ENCODE assay signal across 8 mouse cellular contexts in the genomic region with DNA sequence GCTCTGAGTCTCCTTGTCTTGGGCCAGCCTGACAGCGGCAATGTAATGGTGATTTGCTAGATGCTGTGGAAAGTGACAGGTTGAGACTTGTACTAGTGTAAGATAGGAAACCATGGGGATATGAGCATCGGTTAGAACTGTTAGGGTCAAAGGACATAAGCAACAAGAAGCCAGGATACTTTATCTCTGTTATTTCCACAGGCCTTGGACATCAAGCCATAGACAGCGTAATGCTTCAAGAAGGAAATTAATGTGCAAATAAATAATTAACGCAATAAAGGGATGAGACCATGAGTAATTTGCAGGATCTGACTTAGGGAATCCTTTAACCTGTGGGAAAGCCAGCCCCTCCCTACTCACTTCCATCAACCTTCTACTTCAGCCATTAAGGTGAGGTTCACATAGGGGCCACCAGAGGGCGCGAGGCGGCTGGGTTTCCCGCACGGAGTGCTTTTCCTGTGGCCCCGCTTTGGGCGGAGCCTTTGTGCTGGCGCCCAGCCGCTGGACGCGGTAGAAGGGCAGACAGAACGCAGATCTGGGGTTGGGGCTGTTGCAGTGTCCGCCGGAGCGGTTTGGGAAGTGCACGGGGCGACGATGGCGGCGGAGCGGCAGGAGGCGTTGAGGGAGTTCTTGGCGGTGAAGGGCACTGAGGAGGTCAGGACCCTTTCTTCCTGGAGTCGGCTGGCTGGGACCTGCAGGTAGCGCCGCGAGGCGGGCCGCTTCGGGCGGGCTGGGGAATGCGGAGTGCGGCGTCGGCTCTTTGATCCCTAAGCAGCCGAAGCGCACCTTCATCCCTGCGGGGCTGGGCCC.
DNase-seq lines count a peak whose midpoint lies in the region; ATAC-seq and TF ChIP-seq lines count a peak whose summit lies in the region.

No protein-coding gene starts in this region.

- no peak overlapping the region for H3K27ac ChIP-seq in bone marrow macrophage, adult 2 months (ENCODE audit: insufficient read depth, low read depth, low read length)
- H3K27ac ChIP-seq in embryonic fibroblast, embryonic 13.5 days (ENCODE audit: insufficient read depth, low read length) = no peak overlapping the region
- H3K27ac ChIP-seq in heart, embryonic 10.5 days = peak overlapping the region; percentile 87
- no peak overlapping the region for H3K27ac ChIP-seq in kidney, embryonic 14.5 days (ENCODE audit: low read depth, low read length)
- H3K27ac ChIP-seq in liver, embryonic 13.5 days = no peak overlapping the region
- H3K27ac ChIP-seq in neural tube, embryonic 11.5 days (ENCODE audit: low read depth, low read length) = no peak overlapping the region
- H3K27ac ChIP-seq in stomach, embryonic 16.5 days (ENCODE audit: low read length) = no peak overlapping the region

- peaks cover 14% of the 10 kb centered on the region; the same call in 1 of the 2 replicates for H3K36me3 ChIP-seq in heart, embryonic 10.5 days
- H3K36me3 ChIP-seq in kidney, embryonic 14.5 days (ENCODE audit: control insufficient read depth, insufficient read depth, low read length) = no peaks in the 10 kb centered on the region
- no peaks in the 10 kb centered on the region for H3K36me3 ChIP-seq in liver, embryonic 13.5 days
- H3K36me3 ChIP-seq in neural tube, embryonic 11.5 days (ENCODE audit: control insufficient read depth, insufficient read depth, low read length) = no peaks in the 10 kb centered on the region
- H3K36me3 ChIP-seq in stomach, embryonic 16.5 days (ENCODE audit: control insufficient read depth, insufficient read depth, low read length) = 0 out of 2 replicates have a peak, but pooled peaks cover 4% of the 10 kb centered on the region

- TF ChIP-seq POLR2A in bone marrow macrophage, adult 2 months (IDR thresholded peaks at IDR 0.05; ENCODE audit: borderline replicate concordance, low read depth, low read length) = no peak
- peak; percentile 86 for TF ChIP-seq POLR2A in embryonic fibroblast, embryonic 13.5 days (IDR thresholded peaks at IDR 0.05; ENCODE audit: low read depth, low read length)

- H3K4me1 ChIP-seq in bone marrow macrophage, adult 2 months (ENCODE audit: control insufficient read depth, insufficient read depth, low read length) = no peaks in the 10 kb centered on the region
- H3K4me1 ChIP-seq in embryonic fibroblast, embryonic 13.5 days (ENCODE audit: control insufficient read depth, insufficient read depth, low read length) = no peaks in the 10 kb centered on the region
- no peaks in the 10 kb centered on the region for H3K4me1 ChIP-seq in heart, embryonic 10.5 days
- H3K4me1 ChIP-seq in kidney, embryonic 14.5 days (ENCODE audit: control insufficient read depth, insufficient read depth, low read length) = no peaks in the 10 kb centered on the region
- peaks cover 5% of the 10 kb centered on the region; the same call in 1 of the 2 replicates for H3K4me1 ChIP-seq in liver, embryonic 13.5 days (replicated peaks)
- no peaks in the 10 kb centered on the region for H3K4me1 ChIP-seq in neural tube, embryonic 11.5 days (ENCODE audit: control insufficient read depth, insufficient read depth, low read length)
- H3K4me1 ChIP-seq in stomach, embryonic 16.5 days (ENCODE audit: control insufficient read depth, insufficient read depth, low read length) = no peaks in the 10 kb centered on the region

- peaks cover 8% of the 10 kb centered on the region for H3K9me3 ChIP-seq in heart, embryonic 10.5 days
- H3K9me3 ChIP-seq in kidney, embryonic 14.5 days (ENCODE audit: control insufficient read depth, low read length) = peaks cover 9% of the 10 kb centered on the region
- no peaks in the 10 kb centered on the region for H3K9me3 ChIP-seq in liver, embryonic 13.5 days (replicated peaks)
- no peaks in the 10 kb centered on the region; the same call in 1 of the 2 replicates for H3K9me3 ChIP-seq in neural tube, embryonic 11.5 days (ENCODE audit: control insufficient read depth, low read length)
- H3K9me3 ChIP-seq in stomach, embryonic 16.5 days (replicated peaks; ENCODE audit: control insufficient read depth, low read length) = peaks cover 6% of the 10 kb centered on the region; the same call in 1 of the 2 replicates

- TF ChIP-seq CTCF in bone marrow macrophage, adult 2 months (IDR thresholded peaks at IDR 0.05; ENCODE audit: low read depth, low read length) = peak; percentile 65
- TF ChIP-seq CTCF in embryonic fibroblast, embryonic 13.5 days (IDR thresholded peaks at IDR 0.05; ENCODE audit: borderline replicate concordance, insufficient read depth, low read length) = peak; percentile 51; the same call in 1 of the 2 replicates

- 8% methylated on average over 39 of the region's 42 CpGs for WGBS in heart, embryonic 10.5 days
- 8% methylated on average over 41 of the region's 42 CpGs for WGBS in kidney, embryonic 14.5 days
- WGBS in liver, embryonic 13.5 days (ENCODE audit: insufficient replicate concordance) = 8% methylated on average over 41 of the region's 42 CpGs
- 8% methylated on average over 41 of the region's 42 CpGs for WGBS in neural tube, embryonic 11.5 days
- WGBS in stomach, embryonic 16.5 days = 7% methylated on average over 42 of the region's 42 CpGs

- H3K4me2 ChIP-seq in kidney, embryonic 14.5 days (replicated peaks; ENCODE audit: low read depth, low read length) = peak overlapping the region; percentile 68
- peak overlapping the region; percentile 75 for H3K4me2 ChIP-seq in liver, embryonic 13.5 days
- peak overlapping the region; percentile 49 for H3K4me2 ChIP-seq in neural tube, embryonic 11.5 days (ENCODE audit: low read depth)
- H3K4me2 ChIP-seq in stomach, embryonic 16.5 days (ENCODE audit: low read depth, low read length) = peak overlapping the region; percentile 74

- H3K27me3 ChIP-seq in heart, embryonic 10.5 days (ENCODE audit: insufficient read depth, poor library complexity, severe bottlenecking) = no peaks in the 10 kb centered on the region
- no peaks in the 10 kb centered on the region for H3K27me3 ChIP-seq in kidney, embryonic 14.5 days (ENCODE audit: control insufficient read depth, insufficient read depth, low read length)
- no peaks in the 10 kb centered on the region for H3K27me3 ChIP-seq in liver, embryonic 13.5 days
- H3K27me3 ChIP-seq in neural tube, embryonic 11.5 days (ENCODE audit: control insufficient read depth, insufficient read depth, low read length) = no peaks in the 10 kb centered on the region
- H3K27me3 ChIP-seq in stomach, embryonic 16.5 days (ENCODE audit: control insufficient read depth, insufficient read depth, low read length) = no peaks in the 10 kb centered on the region

- H3K9ac ChIP-seq in kidney, embryonic 14.5 days (ENCODE audit: low read depth, low read length) = peak overlapping the region; percentile 70
- peak overlapping the region; percentile 71 for H3K9ac ChIP-seq in liver, embryonic 13.5 days
- peak overlapping the region; percentile 50 for H3K9ac ChIP-seq in neural tube, embryonic 11.5 days (ENCODE audit: low read length)
- peak overlapping the region; percentile 78 for H3K9ac ChIP-seq in stomach, embryonic 16.5 days (ENCODE audit: low read length)

- peak; percentile 100 for ATAC-seq in kidney, embryonic 14.5 days (ENCODE audit: low FRiP score, low TSS enrichment)
- peak; percentile 94 for ATAC-seq in liver, embryonic 13.5 days (ENCODE audit: low read depth)
- peak; percentile 93 for ATAC-seq in neural tube, embryonic 11.5 days (ENCODE audit: insufficient read depth, low FRiP score, low TSS enrichment)
- ATAC-seq in stomach, embryonic 16.5 days (ENCODE audit: insufficient read depth, low FRiP score) = peak; percentile 90

- DNase-seq in 416B (ENCODE audit: low read depth) = peak; percentile 7
- peak; percentile 87 for DNase-seq in heart, embryonic 10.5 days (ENCODE audit: low spot score)
- peak; percentile 68 for DNase-seq in liver, embryonic 13.5 days
- DNase-seq in neural tube, embryonic 11.5 days (ENCODE audit: low spot score) = peak; percentile 82

- H3K4me3 ChIP-seq in bone marrow macrophage, adult 2 months (ENCODE audit: insufficient read depth, low read length) = peak overlapping the region; percentile 60
- H3K4me3 ChIP-seq in embryonic fibroblast, embryonic 13.5 days (ENCODE audit: insufficient read depth, low read length) = peak overlapping the region; percentile 36
- H3K4me3 ChIP-seq in heart, embryonic 10.5 days = peak overlapping the region; percentile 66
- H3K4me3 ChIP-seq in kidney, embryonic 14.5 days (ENCODE audit: low read length) = peak overlapping the region; percentile 47
- peak overlapping the region; percentile 62 for H3K4me3 ChIP-seq in liver, embryonic 13.5 days (replicated peaks)
- H3K4me3 ChIP-seq in neural tube, embryonic 11.5 days (ENCODE audit: low read depth, low read length) = peak overlapping the region; percentile 39
- peak overlapping the region; percentile 60 for H3K4me3 ChIP-seq in stomach, embryonic 16.5 days (replicated peaks; ENCODE audit: low read length)

Comparison
In these comparisons a context has a peak if more than half of its experiments do, and no peak if none do; other contexts are left out.
1. DNase-seq: peak in every context shown above with its lines; median percentile 87 in heart, embryonic 10.5 days; 82 in neural tube, embryonic 11.5 days; 68 in liver, embryonic 13.5 days; 7 in 416B.